ENCODE assay signal across 31 mouse cellular contexts in the genomic region with DNA sequence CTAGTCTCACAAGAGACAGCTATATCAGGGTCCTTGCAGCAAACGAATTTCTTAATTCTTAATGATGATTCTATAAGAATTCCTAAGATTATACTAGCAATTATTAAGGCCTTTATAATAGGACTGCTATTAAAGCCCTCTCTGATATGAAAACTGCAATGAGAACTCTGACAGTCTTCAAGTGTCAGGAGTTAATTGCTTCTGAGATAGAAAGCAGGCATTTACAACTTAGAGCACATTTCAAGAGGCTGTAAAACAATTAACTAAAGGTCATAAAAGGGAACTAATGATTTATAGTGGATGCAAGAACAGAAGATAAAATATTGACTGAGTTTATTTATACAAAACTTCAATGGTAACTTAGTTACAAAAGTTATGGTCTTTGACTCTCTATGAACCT.
"Had no signal": no experiment of that assay in that cellular context is flagged by ENCODE, and none has a peak within 500 bp of the region (broad histone marks: within the 10 kb centered on the region; RNA-seq: fewer than 3 reads in every experiment).

No protein-coding gene starts in this region.

- H3K36me3 ChIP-seq: limb, embryonic 10.5 days; limb, embryonic 12.5 days; limb, embryonic 13.5 days; limb, embryonic 15.5 days; liver, embryonic 12.5 days; liver, embryonic 13.5 days; liver, embryonic 15.5 days; lung, embryonic 15.5 days; midbrain, embryonic 10.5 days; midbrain, embryonic 12.5 days; midbrain, embryonic 13.5 days; midbrain, embryonic 15.5 days had no signal

- H3K4me1 ChIP-seq: limb, embryonic 10.5 days; limb, embryonic 12.5 days; limb, embryonic 13.5 days; limb, embryonic 15.5 days; liver, embryonic 12.5 days; liver, embryonic 13.5 days; liver, embryonic 15.5 days; lung, embryonic 15.5 days; megakaryocyte, embryonic 14.5 days; midbrain, embryonic 10.5 days; midbrain, embryonic 12.5 days; midbrain, embryonic 13.5 days; midbrain, embryonic 15.5 days had no signal

- H3K9ac ChIP-seq: limb, embryonic 12.5 days; limb, embryonic 13.5 days; limb, embryonic 15.5 days; liver, embryonic 12.5 days; liver, embryonic 13.5 days; liver, embryonic 14.5 days; liver, embryonic 15.5 days; liver, postnatal 0 days; lung, embryonic 14.5 days; lung, embryonic 15.5 days; midbrain, embryonic 12.5 days; midbrain, embryonic 13.5 days; midbrain, embryonic 15.5 days had no signal

- DNase-seq: left cerebral cortex, postnatal 4 days; liver; liver, embryonic 13.5 days; liver, postnatal 0 days; lung, adult 18-20 months; lung, adult 2 months; lung, embryonic 14.5 days; lung, postnatal 10 days; lung, postnatal 14 days; lung, postnatal 36 days; lung, postnatal 4 days; midbrain, embryonic 14.5 days had no signal

- H3K27ac ChIP-seq: limb, embryonic 10.5 days; limb, embryonic 12.5 days; limb, embryonic 13.5 days; limb, embryonic 15.5 days; liver, embryonic 12.5 days; liver, embryonic 13.5 days; liver, embryonic 14.5 days; liver, embryonic 15.5 days; lung, embryonic 15.5 days; macrophage; midbrain, embryonic 10.5 days; midbrain, embryonic 12.5 days; midbrain, embryonic 13.5 days; midbrain, embryonic 15.5 days had no signal

- H3K4me2 ChIP-seq: limb, embryonic 12.5 days; limb, embryonic 13.5 days; limb, embryonic 15.5 days; liver, embryonic 11.5 days; liver, embryonic 12.5 days; liver, embryonic 13.5 days; liver, embryonic 15.5 days; lung, embryonic 14.5 days; lung, embryonic 15.5 days; midbrain, embryonic 11.5 days; midbrain, embryonic 12.5 days; midbrain, embryonic 13.5 days; midbrain, embryonic 15.5 days had no signal

- ATAC-seq: liver, embryonic 12.5 days; liver, postnatal 0 days; lung, postnatal 0 days; midbrain, embryonic 13.5 days; midbrain, embryonic 15.5 days; midbrain, embryonic 16.5 days had no signal

- H3K4me3 ChIP-seq: limb, embryonic 10.5 days; limb, embryonic 12.5 days; limb, embryonic 13.5 days; limb, embryonic 15.5 days; liver, embryonic 12.5 days; liver, embryonic 13.5 days; liver, embryonic 15.5 days; lung, embryonic 15.5 days; megakaryocyte, embryonic 14.5 days; midbrain, embryonic 10.5 days; midbrain, embryonic 12.5 days; midbrain, embryonic 13.5 days; midbrain, embryonic 15.5 days; myocyte had no signal

- H3K9me3 ChIP-seq: limb, embryonic 10.5 days; limb, embryonic 12.5 days; limb, embryonic 13.5 days; limb, embryonic 15.5 days; liver, embryonic 12.5 days; liver, embryonic 13.5 days; liver, embryonic 15.5 days; lung, embryonic 15.5 days; megakaryocyte, embryonic 14.5 days; midbrain, embryonic 10.5 days; midbrain, embryonic 12.5 days; midbrain, embryonic 13.5 days; midbrain, embryonic 15.5 days had no signal

- H3K27me3 ChIP-seq: limb, embryonic 12.5 days; limb, embryonic 13.5 days; limb, embryonic 15.5 days; liver, embryonic 12.5 days; liver, embryonic 13.5 days; liver, embryonic 15.5 days; lung, embryonic 15.5 days; midbrain, embryonic 12.5 days; midbrain, embryonic 13.5 days; midbrain, embryonic 15.5 days had no signal
